Mouse (Mus musculus) stomach, postnatal 0 days (tissue): ENCODE data around the gene Lmln. TPM values are rescaled to one million over a fixed set of nuclear protein-coding genes. Genes with fewer than 3 reads are reported as not detected.
"Not testable (repeated sequence)": the region's sequence is repeated elsewhere in the genome, so short reads cannot be mapped to it uniquely, and the experiment has no call there.

Experiments
- ATAC-seq: fragments of 200-750 bp; cut with Nextera tagmentation; 2 replicates; pipeline ENCODE4 v1.8.0; 2017; ENCODE audit not compliant: low FRiP score, low TSS enrichment
- DNase-seq: peaks from one replicate; pipeline ENCODE4 v3.0.0-alpha.2; 2016; ENCODE audit warnings: low spot score
- H3K27ac ChIP-seq: fragments of 300-500 bp; sonication (generic); replicated peaks from 2 replicates; pipeline ENCODE4 v1.5.1; 2014; ENCODE audit warnings: mild to moderate bottlenecking, control low read depth
- H3K27me3 ChIP-seq: fragments of 300-500 bp; sonication (generic); 2 replicates; pipeline ENCODE4 v1.6.1; 2014; ENCODE audit warnings: low read length; ENCODE audit not compliant: control insufficient read depth, insufficient read depth
- H3K36me3 ChIP-seq: fragments of 300-500 bp; sonication (generic); 2 replicates; pipeline ENCODE4 v1.6.1; 2014; ENCODE audit warnings: low read length, mixed read lengths; ENCODE audit not compliant: control insufficient read depth, insufficient read depth
- H3K4me1 ChIP-seq: fragments of 300-500 bp; sonication (generic); replicated peaks from 2 replicates; pipeline ENCODE4 v1.6.1; 2014; ENCODE audit warnings: antibody characterized with exemption; ENCODE audit not compliant: control insufficient read depth, insufficient read depth
- H3K4me2 ChIP-seq: fragments of 300-500 bp; sonication (generic); replicated peaks from 2 replicates; pipeline ENCODE4 v1.6.1; 2014; ENCODE audit warnings: low read depth, mild to moderate bottlenecking, control low read depth, moderate library complexity
- H3K4me3 ChIP-seq: fragments of 300-500 bp; sonication (generic); 2 replicates; pipeline ENCODE4 v1.5.1; 2014; ENCODE audit warnings: low read depth, low read length, control low read depth
- H3K9ac ChIP-seq: fragments of 300-500 bp; sonication (generic); 2 replicates; pipeline ENCODE4 v1.6.1; 2014; ENCODE audit warnings: mild to moderate bottlenecking, low read length, control low read depth, mixed read lengths
- H3K9me3 ChIP-seq: fragments of 300-500 bp; sonication (generic); 2 replicates; pipeline ENCODE4 v1.6.1; 2016; ENCODE audit warnings: low read length; ENCODE audit not compliant: control insufficient read depth
- CTCF ChIP-seq: IDR thresholded peaks from 2 replicates; pipeline ENCODE4 v1.5.1; 2016; ENCODE audit warnings: antibody characterized with exemption, low read depth, mild to moderate bottlenecking, moderate library complexity
- EP300 ChIP-seq: optimal IDR thresholded peaks from 2 replicates; pipeline ENCODE3; 2016; ENCODE audit warnings: antibody characterized with exemption
- WGBS: fragments of 180-500 bp; shearing (Covaris S2); extraction: QIAGEN DNeasy Blood & Tissue Kit; methylation state at CpG from one replicate; pipeline ENCODE4 v1.1.7; 2014; 5-methylcytosine and 5-hydroxymethylcytosine counted together
- polyA plus RNA-seq: library from polyadenylated mRNA; unstranded; fragments of >200 nt; fragmentation: Nextera tagmentation; extraction: Ambion mirVana; gene quantifications from 2 replicates; pipeline ENCODE4 v1.2.1, GENCODE M21; 2015

Lmln gene
- polyA plus RNA-seq, 1 experiment from 2014 or later: 0.47 TPM

DNA sequence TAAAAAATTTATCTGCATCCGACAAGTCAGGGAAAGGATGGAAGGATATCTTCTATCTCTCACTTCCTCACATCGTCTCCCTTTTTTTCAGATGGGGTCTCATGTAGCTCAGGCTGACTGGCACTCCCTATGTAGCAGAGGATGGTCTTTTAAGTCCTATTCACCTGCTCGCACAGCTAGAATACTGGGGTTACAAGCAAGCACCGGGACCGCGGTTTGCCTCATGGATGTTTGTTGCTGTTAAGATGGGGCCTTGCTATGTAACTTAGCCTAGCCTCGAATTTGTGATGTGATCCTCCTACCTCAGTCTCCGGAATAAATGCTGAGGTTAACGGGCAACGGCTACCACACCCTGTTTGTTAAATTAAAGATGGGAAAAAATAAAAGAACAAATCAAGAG, 6.7 kb upstream of the Lmln start:
- H3K4me1 ChIP-seq: peaks cover 6% of the 10 kb centered on the region
- H3K4me2 ChIP-seq: peak overlapping the region; percentile 73
- no peak overlapping the region for H3K9ac ChIP-seq
- 0 out of 2 replicates have a peak, but pooled peaks cover 10% of the 10 kb centered on the region for H3K36me3 ChIP-seq
- H3K27ac ChIP-seq: no peak overlapping the region
- no peaks in the 10 kb centered on the region for H3K9me3 ChIP-seq
- H3K27me3 ChIP-seq: no peaks in the 10 kb centered on the region
- TF ChIP-seq CTCF (no peak), EP300 (no peak)
- DNase-seq: no peak
- peak overlapping the region; percentile 77 for H3K4me3 ChIP-seq
- peak; percentile 18; the same call in 1 of the 2 replicates for ATAC-seq
- WGBS: 18% methylated on average over 10 of the region's 10 CpGs

DNA sequence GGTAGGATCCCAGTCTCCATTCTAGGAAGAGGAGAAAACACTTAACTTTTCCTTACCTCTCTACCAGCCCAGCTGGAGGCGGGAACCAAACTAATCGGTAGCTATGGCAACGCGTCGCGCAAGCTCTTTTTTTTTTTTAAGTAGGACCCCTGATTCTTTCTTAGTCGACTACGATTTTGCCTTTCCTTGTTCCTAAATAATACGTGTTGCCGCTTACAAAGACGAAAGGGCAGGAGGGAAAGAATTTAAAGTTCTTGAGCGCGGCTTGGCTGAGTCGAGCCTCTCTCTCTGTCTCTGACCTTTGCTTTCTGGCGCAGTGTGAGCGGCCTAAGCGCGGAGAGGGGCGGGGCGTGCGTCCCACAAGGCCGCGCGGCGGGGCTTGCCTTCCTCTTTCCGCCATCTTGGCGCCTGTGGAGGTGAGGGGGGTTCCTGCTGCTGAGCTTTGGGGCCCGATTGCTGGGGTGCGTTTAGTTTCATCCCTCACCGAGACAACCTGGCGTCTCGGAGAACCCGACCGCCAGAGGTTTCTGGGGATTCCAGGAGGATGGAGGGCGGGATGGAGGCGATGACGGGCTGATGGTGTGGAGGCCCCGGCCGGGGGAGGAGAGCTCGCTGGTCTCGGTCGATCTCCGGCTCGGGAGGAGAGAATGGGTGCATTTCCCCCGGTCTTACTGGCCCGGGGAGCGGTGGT, 6.1 kb upstream of the Lmln start, which contains the start of the genes Iqcg and Rpl35a:
Gene Iqcg (minus strand): TSS at position 124 of the 691 bp plus-strand sequence.
Gene Rpl35a (plus strand): TSS at position 359 of the 691 bp plus-strand sequence.
- H3K4me2 ChIP-seq: peak within 1 kb of the TSS; percentile 73
- WGBS: under 1% methylated on average over 47 of the region's 47 CpGs
- H3K27ac ChIP-seq: peak within 1 kb of the TSS; percentile 90
- H3K4me3 ChIP-seq: peak within 1 kb of the TSS; percentile 77
- H3K27me3 ChIP-seq: no peaks in the 10 kb centered on the region
- DNase-seq (peak; percentile 90), ATAC-seq (peak; percentile 92)
- peaks cover 6% of the 10 kb centered on the region for H3K4me1 ChIP-seq
- H3K36me3 ChIP-seq: 0 out of 2 replicates have a peak, but pooled peaks cover 10% of the 10 kb centered on the region
- H3K9me3 ChIP-seq: no peaks in the 10 kb centered on the region
- peak within 1 kb of the TSS; percentile 78 for H3K9ac ChIP-seq
- TF ChIP-seq EP300 (peak; percentile 89), CTCF (no peak)

DNA sequence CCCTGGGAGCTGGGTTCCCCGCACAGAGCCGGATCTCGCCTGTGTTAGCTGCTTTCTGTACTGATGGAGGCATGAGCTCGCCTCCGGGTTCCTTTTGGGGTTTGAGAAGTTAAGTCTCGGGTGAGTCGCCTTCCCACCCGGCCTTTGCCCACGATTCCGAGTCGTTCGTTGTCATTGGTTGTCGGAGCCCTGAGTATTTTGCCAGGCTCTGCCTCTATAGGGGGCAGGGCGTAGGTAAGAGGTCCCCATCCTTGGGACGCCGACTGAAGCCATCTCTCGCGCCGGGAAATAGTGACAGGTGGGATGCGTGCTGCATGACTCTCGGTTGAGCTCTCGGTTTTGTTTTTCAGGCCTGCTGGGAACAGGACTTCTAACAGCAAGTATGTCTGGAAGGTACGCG, 5.5 kb upstream of the Lmln start:
- Histone ChIP-seq H3K27me3 (no peaks in the 10 kb centered on the region), H3K9ac (peak overlapping the region; percentile 78), H3K36me3 (0 out of 2 replicates have a peak, but pooled peaks cover 10% of the 10 kb centered on the region), H3K27ac (peak overlapping the region; percentile 90), H3K4me1 (peaks cover 6% of the 10 kb centered on the region), H3K4me3 (peak overlapping the region; percentile 77), H3K4me2 (peak overlapping the region; percentile 73), H3K9me3 (no peaks in the 10 kb centered on the region)
- DNase-seq: no peak
- WGBS: under 1% methylated on average over 24 of the region's 24 CpGs
- TF ChIP-seq EP300 (no peak), CTCF (no peak)
- ATAC-seq: peak; percentile 48

DNA sequence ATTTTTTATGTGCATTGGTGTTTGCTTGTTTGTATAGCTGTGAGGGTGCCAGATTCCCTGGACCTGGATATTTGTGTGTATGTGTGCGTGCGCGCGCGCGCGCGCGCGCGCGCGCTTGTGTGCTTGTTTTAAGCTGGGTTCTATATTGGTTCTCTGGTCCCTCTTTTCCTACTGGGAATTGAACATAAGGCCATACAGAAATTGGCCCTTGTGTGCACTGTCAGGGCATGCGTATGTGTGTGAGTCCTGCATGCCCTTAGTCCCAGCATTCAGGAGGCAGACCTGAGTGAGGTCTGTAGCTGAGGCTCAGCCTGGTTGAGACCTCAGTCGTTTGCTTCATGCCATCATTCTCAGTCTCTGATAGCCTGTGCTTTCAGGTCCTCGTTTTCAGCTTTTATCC, 4.3 kb upstream of the Lmln start:
- no peak for TF ChIP-seq CTCF
- TF ChIP-seq EP300: no peak
- H3K4me2 ChIP-seq: peak overlapping the region; percentile 73
- no peak overlapping the region for H3K27ac ChIP-seq
- no peak for ATAC-seq
- 0 out of 2 replicates have a peak, but pooled peaks cover 10% of the 10 kb centered on the region for H3K36me3 ChIP-seq
- H3K9me3 ChIP-seq: no peaks in the 10 kb centered on the region
- H3K27me3 ChIP-seq: no peaks in the 10 kb centered on the region
- H3K4me3 ChIP-seq: peak overlapping the region; percentile 77; the same call in 1 of the 2 replicates
- H3K4me1 ChIP-seq: peaks cover 7% of the 10 kb centered on the region
- H3K9ac ChIP-seq: 0 out of 2 replicates have a peak overlapping the region, but pooled peaks have one; percentile 38
- WGBS: 92% methylated on average over 16 of the region's 16 CpGs
- no peak for DNase-seq

DNA sequence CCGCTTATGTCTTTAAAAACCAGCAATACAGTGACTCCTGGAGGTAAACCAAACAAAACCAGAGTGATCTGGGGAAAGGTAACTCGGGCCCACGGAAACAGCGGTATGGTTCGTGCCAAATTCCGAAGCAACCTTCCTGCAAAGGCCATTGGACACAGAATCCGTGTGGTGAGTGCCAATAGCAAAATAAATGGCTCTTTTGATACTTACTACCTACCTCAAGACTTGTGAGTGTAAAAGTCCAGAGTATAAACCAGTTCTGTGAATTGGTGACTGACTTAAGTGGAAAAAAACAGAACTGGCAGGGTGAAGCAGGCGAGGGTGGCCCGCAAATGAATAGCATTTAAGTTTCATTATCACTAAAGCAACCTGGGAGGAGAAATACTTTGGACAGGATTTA, 3.7 kb upstream of the Lmln start:
- not testable (repeated sequence) for ATAC-seq, H3K9me3 ChIP-seq, H3K27me3 ChIP-seq, H3K4me2 ChIP-seq, DNase-seq, H3K27ac ChIP-seq, H3K9ac ChIP-seq, H3K4me3 ChIP-seq
- 0 out of 2 replicates have a peak, but pooled peaks cover 10% of the 10 kb centered on the region for H3K36me3 ChIP-seq
- whole genome bisulfite sequencing: 69% methylated on average over 9 of the region's 9 CpGs
- peaks cover 11% of the 10 kb centered on the region for H3K4me1 ChIP-seq

DNA sequence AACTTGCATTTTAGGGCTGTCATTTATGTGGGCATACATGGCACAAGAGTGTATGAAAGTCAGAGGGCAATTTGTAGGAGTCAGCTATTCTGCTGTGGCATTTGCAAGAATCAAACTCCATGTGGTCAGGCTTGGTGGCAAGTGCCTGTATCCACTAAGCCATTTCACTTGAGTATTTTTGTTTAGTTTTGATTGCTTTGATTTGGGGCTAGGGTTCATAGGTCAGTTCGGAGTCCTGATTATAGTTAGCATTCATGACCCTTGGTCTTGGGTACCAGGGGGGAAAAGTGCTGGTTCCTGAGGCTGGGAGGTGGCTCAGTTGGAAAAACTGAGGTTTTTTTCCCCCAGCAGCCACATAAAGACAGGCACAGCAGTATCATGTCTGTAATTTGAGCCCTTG, 2.9 kb upstream of the Lmln start:
- DNase-seq: no peak
- H3K4me3 ChIP-seq: no peak overlapping the region
- H3K27me3 ChIP-seq: no peaks in the 10 kb centered on the region
- no peak overlapping the region for H3K27ac ChIP-seq
- TF ChIP-seq EP300 (no peak), CTCF (no peak)
- 87% methylated on average over 1 of the region's 1 CpGs for WGBS
- H3K4me1 ChIP-seq: peaks cover 11% of the 10 kb centered on the region
- ATAC-seq: no peak
- H3K4me2 ChIP-seq: no peak overlapping the region
- H3K36me3 ChIP-seq: 0 out of 2 replicates have a peak, but pooled peaks cover 10% of the 10 kb centered on the region
- no peak overlapping the region for H3K9ac ChIP-seq
- H3K9me3 ChIP-seq: no peaks in the 10 kb centered on the region
